Mouse (Mus musculus): ENCODE measurements at regions not wholly inside any gene's neighbourhood (a gene's known extent, or its start where the extent isn't known, plus 50 kb on each side); places are given as distances from the start of the nearest gene placed in this dataset.

GRCm38 (mm10) chr4:55781329-55781847 is 249.1 kb upstream of the Klf4 start:
- no peaks in the 10 kb centered on the region for H3K36me3 ChIP-seq (ENCODE audit: control insufficient read depth, insufficient read depth, low read length)
- DNase-seq (no peak), ATAC-seq (ENCODE audit: low FRiP score, low TSS enrichment) (no peak)
- no peak overlapping the region for H3K9ac ChIP-seq (replicated peaks; ENCODE audit: low read length)
- H3K27me3 ChIP-seq (ENCODE audit: control insufficient read depth, insufficient read depth, low read length) = no peaks in the 10 kb centered on the region
- no peak overlapping the region for H3K27ac ChIP-seq (replicated peaks; ENCODE audit: low read depth, low read length)
- no peaks in the 10 kb centered on the region for H3K9me3 ChIP-seq (ENCODE audit: control insufficient read depth, low read length)
- H3K4me1 ChIP-seq (ENCODE audit: control insufficient read depth, insufficient read depth, low read length) = no peaks in the 10 kb centered on the region
- no peak overlapping the region for H3K4me3 ChIP-seq (replicated peaks; ENCODE audit: low read depth, low read length)
- H3K4me2 ChIP-seq (ENCODE audit: low read length) = no peak overlapping the region

GRCm38 (mm10) chr4:55779581-55779980 is 247.3 kb upstream of the Klf4 start:
- Histone ChIP-seq H3K27me3 (ENCODE audit: control insufficient read depth, insufficient read depth, low read length) (no peaks in the 10 kb centered on the region), H3K27ac (replicated peaks; ENCODE audit: low read depth, low read length) (no peak overlapping the region), H3K4me2 (ENCODE audit: low read length) (no peak overlapping the region), H3K4me3 (replicated peaks; ENCODE audit: low read depth, low read length) (no peak overlapping the region), H3K36me3 (ENCODE audit: control insufficient read depth, insufficient read depth, low read length) (no peaks in the 10 kb centered on the region), H3K9ac (replicated peaks; ENCODE audit: low read length) (no peak overlapping the region), H3K4me1 (ENCODE audit: control insufficient read depth, insufficient read depth, low read length) (no peaks in the 10 kb centered on the region), H3K9me3 (ENCODE audit: control insufficient read depth, low read length) (no peaks in the 10 kb centered on the region)
- DNase-seq (no peak), ATAC-seq (ENCODE audit: low FRiP score, low TSS enrichment) (no peak)
- 79% methylated on average over 4 of the region's 4 CpGs for WGBS

- H3K4me3 ChIP-seq (replicated peaks; ENCODE audit: low read depth, low read length) = no peak overlapping the region
- no peak overlapping the region for H3K27ac ChIP-seq (replicated peaks; ENCODE audit: low read depth, low read length)
- H3K36me3 ChIP-seq (ENCODE audit: control insufficient read depth, insufficient read depth, low read length) = no peaks in the 10 kb centered on the region
- no peaks in the 10 kb centered on the region for H3K27me3 ChIP-seq (ENCODE audit: control insufficient read depth, insufficient read depth, low read length)
- no peaks in the 10 kb centered on the region for H3K4me1 ChIP-seq (ENCODE audit: control insufficient read depth, insufficient read depth, low read length)
- H3K9me3 ChIP-seq (ENCODE audit: control insufficient read depth, low read length) = no peaks in the 10 kb centered on the region
- 91% methylated on average over 7 of the region's 7 CpGs for WGBS
- ATAC-seq (ENCODE audit: low FRiP score, low TSS enrichment) (no peak), DNase-seq (no peak)
- no peak overlapping the region for H3K4me2 ChIP-seq (ENCODE audit: low read length)
- H3K9ac ChIP-seq (replicated peaks; ENCODE audit: low read length) = no peak overlapping the region
These were observed 243.6 kb upstream of the Klf4 start for GRCm38 (mm10) chr4:55775858-55776257.

GRCm38 (mm10) chr4:55774571-55774970 is 242.3 kb upstream of the Klf4 start:
- no peaks in the 10 kb centered on the region for H3K36me3 ChIP-seq (ENCODE audit: control insufficient read depth, insufficient read depth, low read length)
- no peaks in the 10 kb centered on the region for H3K4me1 ChIP-seq (ENCODE audit: control insufficient read depth, insufficient read depth, low read length)
- no peaks in the 10 kb centered on the region for H3K9me3 ChIP-seq (ENCODE audit: control insufficient read depth, low read length)
- no peak overlapping the region for H3K4me3 ChIP-seq (replicated peaks; ENCODE audit: low read depth, low read length)
- H3K9ac ChIP-seq (replicated peaks; ENCODE audit: low read length) = no peak overlapping the region
- WGBS = 92% methylated on average over 4 of the region's 4 CpGs
- DNase-seq = no peak
- no peak overlapping the region for H3K4me2 ChIP-seq (ENCODE audit: low read length)
- no peak for ATAC-seq (ENCODE audit: low FRiP score, low TSS enrichment)
- no peak overlapping the region for H3K27ac ChIP-seq (replicated peaks; ENCODE audit: low read depth, low read length)
- H3K27me3 ChIP-seq (ENCODE audit: control insufficient read depth, insufficient read depth, low read length) = no peaks in the 10 kb centered on the region

GRCm38 (mm10) chr4:55769656-55770055 is 237.4 kb upstream of the Klf4 start:
- H3K27me3 ChIP-seq (ENCODE audit: control insufficient read depth, insufficient read depth, low read length) = no peaks in the 10 kb centered on the region
- H3K27ac ChIP-seq (replicated peaks; ENCODE audit: low read depth, low read length) = no peak overlapping the region
- H3K4me3 ChIP-seq (replicated peaks; ENCODE audit: low read depth, low read length) = no peak overlapping the region
- ATAC-seq (ENCODE audit: low FRiP score, low TSS enrichment) (no peak), DNase-seq (no peak)
- no peaks in the 10 kb centered on the region for H3K36me3 ChIP-seq (ENCODE audit: control insufficient read depth, insufficient read depth, low read length)
- no peaks in the 10 kb centered on the region for H3K4me1 ChIP-seq (ENCODE audit: control insufficient read depth, insufficient read depth, low read length)
- H3K9me3 ChIP-seq (ENCODE audit: control insufficient read depth, low read length) = no peaks in the 10 kb centered on the region
- no peak overlapping the region for H3K9ac ChIP-seq (replicated peaks; ENCODE audit: low read length)
- 96% methylated on average over 3 of the region's 3 CpGs for whole genome bisulfite sequencing
- no peak overlapping the region for H3K4me2 ChIP-seq (ENCODE audit: low read length)

GRCm38 (mm10) chr4:55768325-55768724 is 236.1 kb upstream of the Klf4 start:
- H3K27me3 ChIP-seq (ENCODE audit: control insufficient read depth, insufficient read depth, low read length) = no peaks in the 10 kb centered on the region
- H3K9me3 ChIP-seq (ENCODE audit: control insufficient read depth, low read length) = no peaks in the 10 kb centered on the region
- H3K4me1 ChIP-seq (ENCODE audit: control insufficient read depth, insufficient read depth, low read length) = no peaks in the 10 kb centered on the region
- DNase-seq = no peak
- H3K9ac ChIP-seq (replicated peaks; ENCODE audit: low read length) = no peak overlapping the region
- no peak overlapping the region for H3K4me2 ChIP-seq (ENCODE audit: low read length)
- 96% methylated on average over 6 of the region's 6 CpGs for WGBS
- H3K4me3 ChIP-seq (replicated peaks; ENCODE audit: low read depth, low read length) = no peak overlapping the region
- H3K27ac ChIP-seq (replicated peaks; ENCODE audit: low read depth, low read length) = no peak overlapping the region
- no peak for ATAC-seq (ENCODE audit: low FRiP score, low TSS enrichment)
- H3K36me3 ChIP-seq (ENCODE audit: control insufficient read depth, insufficient read depth, low read length) = no peaks in the 10 kb centered on the region

- Histone ChIP-seq H3K9me3 (ENCODE audit: control insufficient read depth, low read length) (no peaks in the 10 kb centered on the region), H3K4me3 (replicated peaks; ENCODE audit: low read depth, low read length) (no peak overlapping the region), H3K27ac (replicated peaks; ENCODE audit: low read depth, low read length) (no peak overlapping the region), H3K27me3 (ENCODE audit: control insufficient read depth, insufficient read depth, low read length) (no peaks in the 10 kb centered on the region), H3K9ac (replicated peaks; ENCODE audit: low read length) (no peak overlapping the region), H3K4me2 (ENCODE audit: low read length) (no peak overlapping the region), H3K36me3 (ENCODE audit: control insufficient read depth, insufficient read depth, low read length) (no peaks in the 10 kb centered on the region), H3K4me1 (ENCODE audit: control insufficient read depth, insufficient read depth, low read length) (no peaks in the 10 kb centered on the region)
- ATAC-seq (ENCODE audit: low FRiP score, low TSS enrichment) (no peak), DNase-seq (no peak)
- WGBS = 84% methylated on average over 4 of the region's 4 CpGs
These were observed 234.9 kb upstream of the Klf4 start for GRCm38 (mm10) chr4:55767133-55767532.

- Histone ChIP-seq H3K27me3 (ENCODE audit: control insufficient read depth, insufficient read depth, low read length) (no peaks in the 10 kb centered on the region), H3K4me2 (ENCODE audit: low read length) (no peak overlapping the region), H3K4me3 (replicated peaks; ENCODE audit: low read depth, low read length) (no peak overlapping the region), H3K36me3 (ENCODE audit: control insufficient read depth, insufficient read depth, low read length) (no peaks in the 10 kb centered on the region), H3K4me1 (ENCODE audit: control insufficient read depth, insufficient read depth, low read length) (no peaks in the 10 kb centered on the region), H3K9me3 (ENCODE audit: control insufficient read depth, low read length) (no peaks in the 10 kb centered on the region), H3K27ac (replicated peaks; ENCODE audit: low read depth, low read length) (no peak overlapping the region), H3K9ac (replicated peaks; ENCODE audit: low read length) (no peak overlapping the region)
- no peak for DNase-seq
- WGBS = 92% methylated on average over 2 of the region's 2 CpGs
- no peak for ATAC-seq (ENCODE audit: low FRiP score, low TSS enrichment)
These were observed 233.5 kb upstream of the Klf4 start for GRCm38 (mm10) chr4:55765780-55766179.

- no peak overlapping the region for H3K9ac ChIP-seq (replicated peaks; ENCODE audit: low read length)
- no peak for DNase-seq
- no peaks in the 10 kb centered on the region for H3K27me3 ChIP-seq (ENCODE audit: control insufficient read depth, insufficient read depth, low read length)
- H3K4me2 ChIP-seq (ENCODE audit: low read length) = no peak overlapping the region
- no peaks in the 10 kb centered on the region for H3K9me3 ChIP-seq (ENCODE audit: control insufficient read depth, low read length)
- no peaks in the 10 kb centered on the region for H3K36me3 ChIP-seq (ENCODE audit: control insufficient read depth, insufficient read depth, low read length)
- WGBS = 89% methylated on average over 6 of the region's 6 CpGs
- H3K4me3 ChIP-seq (replicated peaks; ENCODE audit: low read depth, low read length) = no peak overlapping the region
- no peak overlapping the region for H3K27ac ChIP-seq (replicated peaks; ENCODE audit: low read depth, low read length)
- no peaks in the 10 kb centered on the region; the same call in 1 of the 2 replicates for H3K4me1 ChIP-seq (ENCODE audit: control insufficient read depth, insufficient read depth, low read length)
- no peak for ATAC-seq (ENCODE audit: low FRiP score, low TSS enrichment)
These were observed 230.8 kb upstream of the Klf4 start for GRCm38 (mm10) chr4:55763112-55763511.

All from midbrain, embryonic 14.5 days (tissue).